Mouse (Mus musculus) forebrain, embryonic 12.5 days (tissue): ENCODE measurements around the gene Ahr. TPM values are rescaled to one million over a fixed set of nuclear protein-coding genes. Genes with fewer than 3 reads are reported as not detected.

Experiments
- ATAC-seq: fragments of 200-750 bp; cut with Nextera tagmentation; 2 replicates; pipeline ENCODE4 v1.8.0; 2017; ENCODE audit warnings: moderate TSS enrichment; ENCODE audit not compliant: low FRiP score
- H3K27ac ChIP-seq: fragments of 300-500 bp; sonication (generic); 2 replicates; pipeline ENCODE4 v1.5.1; 2016; ENCODE audit warnings: mild to moderate bottlenecking
- H3K27me3 ChIP-seq: fragments of 300-500 bp; sonication (generic); 2 replicates; pipeline ENCODE4 v1.6.1; 2016; ENCODE audit warnings: mild to moderate bottlenecking
- H3K36me3 ChIP-seq: fragments of 300-500 bp; sonication (generic); replicated peaks from 2 replicates; pipeline ENCODE4 v1.6.1; 2016; ENCODE audit warnings: mild to moderate bottlenecking
- H3K4me1 ChIP-seq: fragments of 300-500 bp; sonication (generic); 2 replicates; pipeline ENCODE4 v1.6.1; 2016
- H3K4me2 ChIP-seq: fragments of 300-500 bp; sonication (generic); 2 replicates; pipeline ENCODE4 v1.6.1; 2016; ENCODE audit warnings: mild to moderate bottlenecking, moderate library complexity
- H3K4me3 ChIP-seq: fragments of 300-500 bp; sonication (generic); replicated peaks from 2 replicates; pipeline ENCODE4 v1.5.1; 2016; ENCODE audit warnings: mild to moderate bottlenecking
- H3K9ac ChIP-seq: fragments of 300-500 bp; sonication (generic); 2 replicates; pipeline ENCODE4 v1.6.1; 2016; ENCODE audit warnings: mild to moderate bottlenecking
- H3K9me3 ChIP-seq: fragments of 300-500 bp; sonication (generic); 2 replicates; pipeline ENCODE4 v1.6.1; 2016
- WGBS: fragments of 180-500 bp; shearing (Covaris S2); methylation state at CpG from one replicate; pipeline ENCODE4 v1.1.7; 2016; 5-methylcytosine and 5-hydroxymethylcytosine counted together
- polyA plus RNA-seq: library from polyadenylated mRNA; unstranded; fragments of >200 nt; fragmentation: Nextera tagmentation; extraction: Ambion mirVana; gene quantifications from 2 replicates; pipeline ENCODE4 v1.2.1, GENCODE M21; 2016

The Ahr gene
- polyA plus RNA-seq, 1 experiment from 2014 or later, result 1.9 TPM

DNA sequence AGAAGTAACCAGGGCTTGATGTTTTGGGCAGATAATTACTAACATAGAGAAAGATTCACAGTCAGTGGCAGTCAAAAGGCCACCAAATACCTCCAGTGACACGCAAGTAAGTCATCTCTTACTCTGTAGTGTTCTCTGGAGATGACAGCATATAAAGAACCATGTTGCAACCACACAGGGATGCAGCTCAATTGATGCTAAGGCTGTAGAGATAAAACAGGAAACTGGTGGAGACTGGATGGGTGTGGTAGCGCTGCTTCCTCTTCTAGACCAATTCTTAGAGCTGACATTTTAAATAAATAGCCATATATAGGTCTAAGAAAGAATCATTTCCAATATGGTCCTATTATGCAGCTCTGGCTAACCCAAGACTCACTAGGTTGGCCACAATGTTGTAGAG is 54.1 kb downstream of the Ahr start:
- Histone ChIP-seq H3K9me3 (no peaks in the 10 kb centered on the region), H3K36me3 (no peaks in the 10 kb centered on the region), H3K4me1 (no peaks in the 10 kb centered on the region), H3K4me2 (no peak overlapping the region), H3K9ac (no peak overlapping the region), H3K4me3 (no peak overlapping the region), H3K27ac (no peak overlapping the region), H3K27me3 (no peaks in the 10 kb centered on the region)
- 83% methylated on average over 2 of the region's 2 CpGs for WGBS
- ATAC-seq, result no peak

DNA sequence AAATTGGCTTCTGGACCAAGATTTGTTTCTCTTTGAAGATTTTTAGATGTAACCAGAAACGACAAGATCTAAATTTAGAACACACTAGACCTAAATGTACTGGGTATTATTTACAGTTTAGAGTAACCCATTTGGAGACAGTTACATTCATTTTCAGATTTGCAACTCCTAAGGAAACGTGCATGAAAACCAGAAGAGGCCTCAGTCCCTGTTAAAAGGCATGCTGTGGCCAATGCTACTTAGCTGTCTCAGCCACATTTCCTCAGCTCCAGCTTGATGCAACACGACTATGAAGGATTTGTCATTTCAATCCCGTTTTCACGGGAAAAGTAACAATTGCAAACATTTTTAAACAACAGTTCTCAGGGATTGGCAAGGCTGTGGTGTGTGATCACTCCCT is 55.9 kb downstream of the Ahr start:
- no peak for ATAC-seq
- 78% methylated on average over 5 of the region's 5 CpGs for WGBS

DNA sequence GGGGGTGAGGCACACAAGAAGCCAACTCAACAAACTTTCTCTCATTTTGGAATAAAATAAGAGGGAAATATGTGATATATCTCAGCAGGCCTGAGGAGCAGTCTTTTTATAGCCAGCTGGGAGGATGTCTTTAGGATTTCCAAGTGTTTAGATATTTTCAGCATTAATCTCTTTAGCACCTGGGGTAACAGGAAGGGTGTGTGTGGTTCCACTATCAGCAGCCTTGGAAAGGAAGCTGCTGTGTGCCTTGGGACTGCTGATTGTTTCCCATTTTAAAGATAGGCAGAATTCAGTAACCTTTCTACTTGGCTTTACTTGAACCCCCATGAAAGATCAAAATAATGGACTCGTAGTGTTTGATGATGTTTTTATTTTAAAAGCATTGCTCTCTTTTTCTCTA is 71.4 kb downstream of the Ahr start:
- Histone ChIP-seq H3K27ac (no peak overlapping the region), H3K9ac (no peak overlapping the region), H3K4me1 (no peaks in the 10 kb centered on the region), H3K36me3 (no peaks in the 10 kb centered on the region), H3K4me2 (no peak overlapping the region), H3K27me3 (no peaks in the 10 kb centered on the region), H3K4me3 (no peak overlapping the region), H3K9me3 (no peaks in the 10 kb centered on the region)
- WGBS, result 83% methylated on average over 1 of the region's 1 CpGs
- ATAC-seq, result no peak

More for the DNA sequence above, 55.9 kb downstream of the Ahr start:
- no peaks in the 10 kb centered on the region for H3K4me1 ChIP-seq
- no peak overlapping the region for H3K4me2 ChIP-seq
- no peak overlapping the region for H3K4me3 ChIP-seq
- H3K36me3 ChIP-seq, result no peaks in the 10 kb centered on the region
- no peak overlapping the region for H3K9ac ChIP-seq
- no peaks in the 10 kb centered on the region for H3K9me3 ChIP-seq
- no peak overlapping the region for H3K27ac ChIP-seq
- H3K27me3 ChIP-seq, result no peaks in the 10 kb centered on the region

DNA sequence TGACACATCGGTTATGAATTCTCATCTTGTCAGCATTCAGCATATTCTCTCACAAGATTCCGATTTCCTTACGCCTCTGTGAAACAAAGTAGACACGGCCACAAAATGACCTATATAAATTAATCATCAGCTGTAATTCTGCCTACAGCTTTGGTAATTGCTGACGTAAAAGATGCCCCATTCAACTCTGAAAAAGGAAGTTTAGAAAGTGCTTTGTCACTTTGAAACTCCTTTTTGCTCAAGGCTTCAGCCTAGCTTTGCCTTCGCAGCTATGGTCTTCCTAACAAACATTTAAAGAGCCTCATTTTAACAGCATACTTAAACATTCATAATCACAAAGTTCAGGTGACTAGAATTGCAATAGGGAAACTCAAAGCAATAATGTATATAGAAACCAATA is 72.2 kb downstream of the Ahr start:
- Histone ChIP-seq H3K9ac (no peak overlapping the region), H3K27me3 (no peaks in the 10 kb centered on the region), H3K4me2 (no peak overlapping the region), H3K36me3 (no peaks in the 10 kb centered on the region), H3K9me3 (no peaks in the 10 kb centered on the region), H3K27ac (no peak overlapping the region), H3K4me1 (no peaks in the 10 kb centered on the region), H3K4me3 (no peak overlapping the region)
- no peak for ATAC-seq
- 85% methylated on average over 6 of the region's 6 CpGs for WGBS

DNA sequence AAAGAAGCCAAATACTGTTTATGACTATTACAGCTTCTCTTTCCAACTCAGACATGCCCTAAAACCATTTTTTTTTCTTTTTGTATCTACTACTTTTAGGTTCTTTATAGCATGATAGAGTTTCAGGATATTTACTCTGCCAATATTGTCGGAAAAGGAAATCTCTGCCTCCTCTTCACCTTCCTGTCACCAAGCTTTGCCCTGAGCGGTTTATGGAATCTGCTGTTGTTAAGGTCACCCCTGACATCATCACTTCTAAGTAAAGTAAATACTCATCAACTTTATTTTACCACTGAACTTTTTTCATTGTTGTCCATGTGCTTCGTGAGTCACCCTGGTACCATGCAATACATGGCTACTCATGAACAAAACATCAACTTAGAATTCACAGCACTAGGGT is 75.2 kb downstream of the Ahr start:
- H3K36me3 ChIP-seq, result no peaks in the 10 kb centered on the region
- H3K9me3 ChIP-seq, result no peaks in the 10 kb centered on the region
- 94% methylated on average over 3 of the region's 3 CpGs for WGBS
- no peaks in the 10 kb centered on the region for H3K4me1 ChIP-seq
- ATAC-seq, result no peak
- no peaks in the 10 kb centered on the region for H3K27me3 ChIP-seq
- H3K4me2 ChIP-seq, result no peak overlapping the region
- no peak overlapping the region for H3K9ac ChIP-seq
- no peak overlapping the region for H3K27ac ChIP-seq
- no peak overlapping the region for H3K4me3 ChIP-seq
